Mouse (Mus musculus) lung, postnatal 10 days (tissue): ENCODE measurements around the gene Nhlh1.

Experiments used
- DNase-seq: peaks from one replicate; pipeline ENCODE4 v3.0.0; 2021

Nhlh1 gene

DNA sequence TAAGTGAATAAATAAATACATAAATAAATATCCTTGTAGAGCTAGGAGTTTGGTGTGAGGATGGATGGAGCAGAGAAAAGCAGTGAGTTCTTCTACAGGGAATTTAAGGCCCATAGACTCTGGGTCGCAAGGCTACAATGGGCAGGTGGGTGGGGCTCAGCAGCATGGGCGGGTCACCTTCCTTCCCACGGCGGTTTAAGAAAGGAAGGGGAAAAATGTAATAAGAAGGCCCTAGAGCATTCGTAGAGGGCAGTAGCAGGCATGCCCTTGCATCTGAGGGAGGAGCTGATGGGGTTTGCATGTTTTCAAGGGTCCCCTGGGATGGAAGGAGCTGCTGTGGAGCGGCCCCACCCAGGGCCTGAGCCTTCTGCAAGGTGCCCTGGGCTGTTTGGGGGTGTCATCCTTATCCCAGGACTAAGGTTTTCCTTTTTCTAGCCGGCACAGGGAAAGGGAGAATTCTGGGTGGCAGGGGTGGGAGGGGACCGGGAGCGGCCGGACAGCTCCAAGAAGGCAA lies 4.5 kb downstream of the Nhlh1 start:
- no peak for DNase-seq

DNA sequence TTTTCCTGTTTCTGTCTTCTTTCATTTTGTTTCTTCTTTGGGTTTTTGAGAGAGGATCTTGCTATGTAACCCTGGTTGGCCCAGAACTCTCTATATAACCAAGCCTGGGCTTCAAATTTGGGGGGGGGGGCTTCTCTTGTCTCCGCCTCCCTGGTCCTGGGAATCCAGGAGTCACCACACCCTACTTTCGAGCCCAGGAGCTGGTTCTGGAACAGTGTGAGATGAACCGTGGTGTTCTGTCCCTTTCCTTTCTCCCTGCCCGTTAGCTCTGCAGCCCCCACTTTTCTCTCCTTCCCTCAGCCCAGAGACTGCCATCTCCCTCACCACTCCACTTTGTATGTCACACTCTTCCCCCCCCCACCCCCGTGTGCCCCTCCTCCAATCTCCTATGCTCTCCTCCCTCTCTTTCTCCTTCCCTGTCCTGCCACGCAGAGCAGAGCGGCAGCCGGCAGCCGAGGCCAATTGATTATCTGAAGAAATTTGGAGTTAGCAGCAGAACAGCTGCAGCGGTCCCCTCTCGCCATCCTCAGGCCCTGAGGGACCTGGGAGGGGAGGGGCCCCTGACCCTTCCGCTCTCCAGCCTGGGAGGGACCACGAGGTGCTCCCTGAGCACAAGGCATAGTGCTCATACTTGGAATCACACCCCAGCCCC lies 8.1 kb downstream of the Nhlh1 start:
- DNase-seq = no peak

DNA sequence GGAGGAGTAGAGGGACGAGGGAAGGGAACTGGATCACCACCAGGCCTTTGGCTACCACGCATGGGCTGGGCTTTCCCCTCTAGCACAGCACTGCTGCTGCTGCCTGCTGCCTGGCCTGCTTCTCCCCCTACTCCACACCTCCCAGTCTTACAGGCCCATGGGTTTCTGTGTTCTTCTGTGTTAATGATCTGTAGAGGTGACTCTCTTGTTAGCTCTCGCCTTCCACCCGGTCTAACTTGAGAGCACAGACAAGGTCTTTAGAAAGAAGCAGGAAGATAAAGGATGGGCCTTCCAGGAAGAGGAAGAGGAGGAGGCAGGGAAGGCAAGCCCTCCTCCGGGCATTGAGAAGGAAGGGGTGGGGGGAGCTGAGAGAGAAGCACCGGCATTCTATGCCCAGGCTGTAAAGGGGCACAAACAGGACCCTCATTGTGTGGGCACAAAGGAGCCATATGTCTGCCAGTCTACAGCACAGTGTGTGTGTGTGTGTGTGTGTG lies 9.1 kb downstream of the Nhlh1 start:
- DNase-seq = no peak

DNA sequence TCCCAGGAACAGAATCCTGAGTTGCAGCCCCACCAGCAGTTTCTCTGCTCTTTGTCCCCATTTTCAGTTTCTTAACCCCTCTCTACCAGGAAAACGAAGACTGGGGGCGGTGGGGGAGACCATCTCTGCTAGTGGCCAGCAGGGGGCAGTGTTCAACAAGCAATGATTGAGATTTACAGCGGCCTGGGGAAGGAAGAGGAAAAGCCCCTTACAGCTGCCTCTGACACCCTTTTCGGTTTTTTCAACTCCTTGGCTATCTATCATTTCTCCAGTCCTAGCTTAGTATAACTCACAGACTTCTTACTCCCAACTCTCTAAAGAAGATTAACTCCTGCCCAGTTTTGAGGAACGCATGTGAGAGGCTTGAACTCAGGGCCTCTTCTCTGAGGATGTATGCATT lies 10.4 kb downstream of the Nhlh1 start:
- DNase-seq = peak; percentile 80

DNA sequence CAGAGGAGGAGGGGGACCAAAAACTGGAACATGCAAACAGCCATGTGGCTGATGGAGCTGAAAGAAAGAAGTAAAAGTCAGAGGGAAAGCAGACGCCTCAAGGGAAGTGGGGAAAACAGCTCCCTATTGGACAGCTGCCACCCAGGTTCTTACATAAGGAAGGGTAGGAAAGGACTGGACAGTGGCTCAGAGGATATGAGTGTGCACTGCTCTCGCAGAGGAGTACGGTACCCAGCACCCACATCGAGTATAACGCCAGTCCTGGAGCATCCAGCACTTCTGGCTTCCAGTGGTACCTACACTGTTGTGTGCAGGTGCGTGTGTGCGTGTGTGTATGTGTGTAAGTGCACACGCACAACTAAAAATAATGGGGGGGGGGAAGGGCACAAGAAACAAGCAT lies 11.0 kb downstream of the Nhlh1 start:
- DNase-seq = no peak

DNA sequence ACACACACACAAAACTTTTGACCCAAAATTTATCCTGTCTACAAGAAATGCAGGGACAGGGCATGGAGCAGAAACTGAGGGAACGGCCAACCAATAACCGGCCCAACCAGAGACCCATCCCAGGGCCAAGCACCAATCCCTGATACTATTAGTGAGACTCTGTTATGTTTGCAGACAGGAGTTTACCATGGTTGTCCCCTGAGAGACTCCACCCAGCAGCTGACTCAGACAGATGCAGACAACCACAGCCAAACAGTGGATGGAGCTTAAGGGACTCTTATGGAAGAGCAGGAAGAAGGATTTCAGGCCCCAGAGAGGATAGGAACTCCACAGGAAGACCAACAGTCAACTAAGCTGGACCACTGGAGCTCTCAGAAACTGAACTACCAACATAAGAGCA lies 27.5 kb downstream of the Nhlh1 start:
- no peak for DNase-seq

DNA sequence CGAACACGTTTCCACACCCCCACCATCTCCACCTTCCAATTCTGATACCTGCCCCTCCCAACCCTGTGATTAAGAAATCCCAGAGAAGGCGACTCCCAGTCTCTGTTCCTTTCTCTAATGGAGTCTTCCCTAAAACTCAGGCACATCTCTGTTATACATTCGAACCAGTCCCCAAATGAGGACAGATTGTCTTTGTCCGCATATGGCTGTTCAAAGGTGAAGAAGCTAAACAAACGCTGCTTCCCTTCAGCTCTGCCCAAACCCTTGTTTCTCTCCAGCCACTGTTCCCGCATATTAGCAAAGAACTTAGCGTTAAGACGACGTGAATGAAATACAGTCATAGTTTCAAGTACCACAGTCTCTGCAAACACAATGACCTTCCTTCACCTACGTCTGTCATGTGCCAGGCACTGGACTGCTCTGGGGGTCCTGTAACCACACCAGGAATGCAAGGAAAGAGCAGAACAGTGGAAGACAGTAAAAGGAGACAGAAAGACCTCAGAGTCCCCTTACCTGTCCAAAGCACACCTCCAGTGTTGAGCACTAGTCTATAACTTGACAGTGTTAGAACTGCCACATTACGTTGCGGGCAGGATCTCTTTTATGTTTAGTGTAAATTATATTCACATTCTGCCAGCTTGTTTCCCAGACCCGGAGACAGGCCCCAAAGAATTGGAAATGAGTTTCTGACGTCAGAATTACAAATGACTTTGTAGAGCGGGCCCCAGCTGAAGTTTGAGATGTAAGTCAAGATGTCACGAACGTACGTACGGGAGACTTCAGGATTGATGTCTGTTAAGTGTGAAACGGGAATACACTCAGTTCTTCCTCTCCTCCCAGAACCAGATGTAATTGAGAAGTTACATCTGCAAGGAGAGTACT lies 28.7 kb downstream of the Nhlh1 start, which contains the start of gene Vangl2:
Gene Vangl2 (minus strand): TSS at position 51 of the 882 bp plus-strand sequence.
- no peak for DNase-seq

DNA sequence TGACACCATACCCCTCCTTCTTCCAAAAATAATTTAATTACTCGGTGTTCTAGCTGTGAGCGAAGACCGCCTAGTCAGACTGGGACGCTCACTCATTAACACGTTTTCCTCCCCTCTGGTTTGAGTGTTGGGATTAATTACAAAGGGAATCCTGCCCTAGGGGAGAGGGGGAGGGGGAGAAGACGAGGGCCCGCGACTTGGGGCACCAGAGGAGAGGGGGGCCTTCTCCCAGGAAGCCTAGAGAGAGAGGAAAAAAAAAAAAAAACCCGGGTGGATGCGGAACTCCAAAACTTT lies 29.6 kb downstream of the Nhlh1 start:
- no peak for DNase-seq

DNA sequence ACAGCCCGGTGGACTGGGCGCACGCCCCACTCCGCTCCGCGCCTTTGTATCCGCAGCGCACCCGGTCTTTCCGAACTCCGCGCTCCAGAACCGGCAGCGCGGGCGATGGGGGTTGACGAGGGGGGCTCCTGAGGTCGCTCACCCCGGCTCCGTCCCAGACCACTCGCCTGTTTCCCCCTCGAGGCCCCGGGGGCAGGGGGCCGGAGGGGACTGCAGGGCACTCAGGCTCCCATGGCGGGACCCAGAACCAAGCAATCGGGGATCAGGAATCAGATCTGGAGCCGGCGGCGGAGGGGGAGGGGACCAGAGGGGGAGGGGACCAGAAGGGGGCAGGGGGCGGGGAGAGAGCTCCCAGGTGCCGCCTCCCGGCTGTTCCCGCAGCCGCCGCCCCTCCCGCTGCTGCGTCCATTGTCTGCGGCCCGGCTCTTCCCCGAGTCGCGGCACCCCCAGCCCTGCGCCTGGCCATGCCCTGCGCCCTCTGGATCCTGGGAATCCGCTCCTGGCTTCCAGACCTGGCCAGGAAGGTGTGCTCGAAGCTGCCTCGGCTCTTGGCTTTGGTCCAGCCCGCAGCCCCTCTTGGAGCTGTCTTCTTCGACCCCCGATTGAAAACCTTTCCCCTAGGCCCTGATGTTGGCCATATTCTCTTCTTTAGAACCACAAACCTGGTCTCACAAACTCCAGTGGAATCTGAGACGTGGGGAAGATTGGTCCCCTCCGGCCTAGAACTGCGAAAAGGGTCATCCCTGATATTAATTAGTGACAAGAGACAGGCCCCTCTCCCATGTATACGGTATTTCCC lies 30.2 kb downstream of the Nhlh1 start:
- DNase-seq = peak; percentile 90

DNA sequence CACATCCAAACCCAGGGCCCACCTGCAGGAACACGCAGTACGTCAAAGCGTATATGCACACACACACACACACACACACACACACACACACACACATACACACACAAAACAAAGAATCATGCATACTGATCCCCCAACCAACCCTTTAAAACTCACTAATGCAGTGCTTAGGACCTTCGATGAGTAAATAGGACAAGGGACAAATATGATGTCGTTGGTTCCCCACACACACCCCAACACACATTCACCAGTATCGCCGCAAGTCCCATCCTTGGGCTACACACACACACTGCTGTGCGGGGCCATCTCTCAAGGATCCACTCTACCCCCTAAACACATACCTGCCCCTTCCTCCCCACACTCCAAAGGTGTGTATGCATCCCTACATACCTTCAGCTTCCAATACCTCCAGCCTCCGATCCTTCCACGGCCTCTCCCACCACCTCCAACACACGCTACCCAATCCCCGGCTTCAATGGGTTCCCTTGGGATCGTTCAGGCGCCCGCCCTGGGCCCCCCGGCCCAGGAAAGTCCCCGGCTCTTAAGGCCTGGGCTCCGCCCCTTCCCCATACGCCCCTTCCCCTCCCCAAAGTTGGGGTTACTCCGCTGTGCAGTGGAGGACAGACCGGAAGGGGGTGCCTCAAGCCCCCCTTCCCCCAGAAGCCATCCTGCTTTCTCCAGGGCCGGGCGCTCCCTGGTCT lies 31.0 kb downstream of the Nhlh1 start:
- peak; percentile 32 for DNase-seq

DNA sequence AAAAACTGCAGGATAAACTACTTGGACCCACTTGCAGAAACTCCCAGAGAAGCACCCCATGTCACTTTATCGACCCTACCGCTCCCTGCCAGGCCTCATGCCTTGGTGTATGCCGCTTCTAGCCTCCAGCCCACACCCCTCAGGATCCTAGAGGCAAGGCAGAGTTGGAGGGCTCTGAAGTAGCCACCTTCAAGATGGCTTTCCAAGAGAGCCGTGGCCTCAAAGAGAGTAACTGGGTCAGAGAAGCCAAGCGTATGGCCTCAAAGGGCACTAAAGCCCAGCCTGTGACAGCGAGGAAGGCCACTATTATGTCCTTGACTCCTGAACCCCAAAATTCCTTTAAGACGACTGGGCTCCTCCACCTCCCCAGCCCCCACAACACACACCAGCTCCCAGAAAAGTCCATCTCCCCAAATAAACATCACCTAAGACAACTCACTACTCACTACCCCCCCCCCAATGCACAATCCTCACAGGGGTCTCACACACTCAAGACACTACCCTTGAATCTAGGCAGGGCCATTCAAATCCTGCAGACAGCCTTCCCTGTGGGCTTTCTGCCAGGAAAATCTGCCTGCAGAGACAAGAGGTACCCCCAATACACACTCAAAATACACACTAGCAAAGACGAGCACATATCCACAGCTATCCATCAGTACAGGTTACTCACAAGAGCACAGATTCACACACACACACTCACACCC lies 32.0 kb downstream of the Nhlh1 start:
- DNase-seq = no peak

DNA sequence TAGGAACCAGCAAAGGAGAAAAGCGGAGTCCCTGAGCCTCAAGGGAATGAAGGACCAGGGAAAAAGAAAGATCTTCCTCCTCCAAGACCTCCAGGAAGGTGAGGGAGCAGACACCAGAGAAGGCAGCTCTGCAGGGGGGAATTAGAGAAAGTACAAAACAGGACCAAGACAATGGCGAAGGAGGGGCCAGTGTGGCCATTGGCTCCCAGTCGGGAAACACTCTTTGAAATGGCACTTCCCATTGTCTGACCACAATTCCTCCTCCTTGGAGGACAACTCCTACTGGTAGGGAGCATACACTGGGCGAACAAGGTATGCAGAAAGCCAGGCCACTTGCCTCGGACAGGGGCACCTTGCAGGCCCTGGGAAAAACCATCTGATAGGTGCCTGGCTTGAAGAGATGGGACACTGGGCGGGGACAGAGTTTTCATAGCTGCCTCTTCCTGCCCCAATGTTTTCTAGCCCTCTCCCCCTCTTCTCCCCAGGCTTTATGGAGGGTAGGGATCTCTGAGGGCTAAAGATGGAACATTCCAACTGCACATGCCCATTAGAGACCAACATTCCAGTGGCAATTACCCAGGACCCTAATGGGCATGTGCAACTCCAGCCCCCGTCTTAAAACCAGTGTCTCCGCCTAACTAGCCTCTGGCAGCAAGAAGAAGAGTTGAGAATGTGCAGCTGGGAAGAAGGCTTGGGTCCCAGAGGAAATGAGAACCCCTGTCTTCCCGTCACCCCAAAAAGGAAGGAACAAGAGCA lies 33.1 kb downstream of the Nhlh1 start:
- DNase-seq = no peak

DNA sequence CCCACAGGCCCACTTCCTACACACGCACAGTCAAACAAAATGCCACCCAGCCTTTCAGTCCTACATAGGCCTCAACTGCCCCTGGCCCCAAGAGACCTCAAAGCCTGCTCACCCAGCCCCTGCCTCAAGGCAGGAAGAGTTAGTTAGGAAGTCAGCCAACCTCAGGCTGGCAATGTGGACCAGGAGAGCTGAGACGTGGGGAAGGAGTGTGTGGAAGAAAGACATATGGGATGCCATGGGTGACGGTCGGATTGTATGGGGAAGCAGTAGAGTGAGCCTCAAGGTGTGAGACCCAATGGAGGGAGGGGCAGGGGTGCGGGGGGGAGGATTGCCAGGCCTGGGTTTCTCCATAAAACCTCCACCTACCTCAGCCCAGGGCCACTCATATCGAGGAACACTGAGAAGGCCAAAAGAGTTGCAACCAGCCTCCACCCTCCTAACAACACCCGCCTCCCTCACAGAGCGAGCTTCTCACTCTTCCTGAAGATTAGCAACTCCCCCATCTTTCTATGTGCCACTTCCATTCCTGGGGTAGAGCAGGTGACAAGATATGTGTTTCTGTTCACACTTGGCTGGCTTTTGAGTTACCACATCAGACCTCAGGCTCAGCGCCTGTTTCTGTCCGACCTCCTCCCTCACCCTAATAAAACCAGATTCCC lies 37.4 kb downstream of the Nhlh1 start:
- DNase-seq = no peak

DNA sequence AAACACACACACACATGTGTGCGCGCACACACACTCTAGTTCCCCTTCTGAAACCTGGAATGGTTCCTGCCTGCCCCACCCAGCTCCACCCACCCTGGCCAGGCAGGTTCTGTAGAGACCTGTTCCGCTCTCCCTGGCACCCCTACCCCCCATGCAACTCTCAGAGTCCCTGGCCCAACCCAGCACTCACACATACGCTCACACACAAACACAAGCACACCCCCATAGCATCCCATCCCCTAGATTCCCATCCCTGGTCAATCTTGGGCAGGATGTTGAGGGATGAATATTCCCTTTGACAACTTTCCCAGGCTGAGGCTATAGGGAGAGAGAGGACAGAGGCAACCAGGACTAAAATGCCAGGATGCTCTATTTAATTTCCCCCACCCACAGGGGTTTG lies 38.0 kb downstream of the Nhlh1 start:
- DNase-seq = peak; percentile 24

DNA sequence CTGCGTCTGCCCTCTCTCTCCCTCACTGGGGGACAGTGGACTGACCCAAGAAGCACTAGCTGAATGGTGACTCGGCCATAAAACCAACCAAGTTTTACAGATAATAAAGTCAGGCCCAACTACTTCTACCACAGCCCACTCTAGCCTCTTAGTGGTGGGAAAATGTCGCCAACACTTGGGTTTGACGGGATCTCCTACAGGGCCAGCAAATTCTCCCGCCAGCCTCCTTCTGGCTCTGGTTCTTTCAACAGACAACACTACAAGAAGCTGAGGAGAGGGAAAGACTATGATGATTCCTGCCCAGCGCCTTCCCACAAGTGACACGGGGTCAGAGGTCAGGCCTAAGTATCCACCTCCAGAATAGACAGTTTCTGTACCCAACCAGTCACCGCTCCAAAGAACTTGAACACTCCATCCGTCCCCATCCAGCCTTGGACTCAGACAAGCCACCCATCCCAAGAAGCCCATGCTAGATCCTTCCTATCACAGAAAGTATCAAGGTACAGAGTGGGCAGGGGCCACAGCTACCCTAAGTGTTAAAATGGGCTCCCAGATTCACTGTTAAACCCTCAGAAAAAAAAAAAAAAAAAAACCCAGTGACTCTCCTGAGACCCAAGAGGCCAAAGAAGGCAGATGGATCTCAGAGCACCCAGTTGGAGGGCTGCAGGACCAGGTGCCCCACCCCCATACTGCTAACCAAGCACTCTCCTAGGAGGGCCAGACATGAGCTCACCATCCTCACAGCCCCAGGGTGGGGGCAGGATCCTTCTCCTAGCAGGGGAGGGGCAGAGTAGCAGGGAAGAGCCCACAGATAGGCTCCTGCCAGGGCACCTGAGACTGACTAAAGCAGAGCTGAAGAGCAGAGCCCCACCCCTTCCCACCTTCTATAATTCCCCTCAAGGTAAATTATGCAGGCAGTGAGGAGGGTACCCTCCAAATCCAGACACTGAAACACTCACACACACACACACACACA lies 38.7 kb downstream of the Nhlh1 start:
- DNase-seq = no peak

DNA sequence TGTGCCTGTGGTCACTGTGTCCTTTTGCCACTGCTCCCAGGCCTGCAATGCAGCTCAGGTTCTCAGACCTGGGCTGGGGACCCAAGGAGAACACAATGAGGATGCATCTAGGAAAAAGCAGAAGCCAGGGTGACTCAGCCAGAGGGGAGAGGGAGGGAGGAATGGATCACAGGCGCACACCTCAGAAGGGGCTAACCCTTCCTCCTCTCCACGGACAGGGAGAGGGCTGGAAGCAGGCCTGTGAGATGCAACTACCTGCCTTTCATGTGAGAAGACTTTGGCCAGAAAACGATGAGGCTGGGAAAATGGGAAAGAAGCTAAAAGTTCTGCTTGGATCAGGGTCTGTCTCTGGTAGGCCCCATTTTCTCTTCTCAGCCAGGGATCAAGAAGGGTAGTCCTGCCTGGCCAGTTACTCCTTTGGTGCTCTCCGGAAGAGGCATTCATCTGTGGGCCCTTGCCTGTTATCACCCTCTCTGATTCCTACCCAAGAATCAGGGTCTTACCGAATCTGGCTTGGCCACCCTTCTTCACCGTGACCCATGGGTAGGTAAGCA lies 39.8 kb downstream of the Nhlh1 start:
- DNase-seq = no peak

DNA sequence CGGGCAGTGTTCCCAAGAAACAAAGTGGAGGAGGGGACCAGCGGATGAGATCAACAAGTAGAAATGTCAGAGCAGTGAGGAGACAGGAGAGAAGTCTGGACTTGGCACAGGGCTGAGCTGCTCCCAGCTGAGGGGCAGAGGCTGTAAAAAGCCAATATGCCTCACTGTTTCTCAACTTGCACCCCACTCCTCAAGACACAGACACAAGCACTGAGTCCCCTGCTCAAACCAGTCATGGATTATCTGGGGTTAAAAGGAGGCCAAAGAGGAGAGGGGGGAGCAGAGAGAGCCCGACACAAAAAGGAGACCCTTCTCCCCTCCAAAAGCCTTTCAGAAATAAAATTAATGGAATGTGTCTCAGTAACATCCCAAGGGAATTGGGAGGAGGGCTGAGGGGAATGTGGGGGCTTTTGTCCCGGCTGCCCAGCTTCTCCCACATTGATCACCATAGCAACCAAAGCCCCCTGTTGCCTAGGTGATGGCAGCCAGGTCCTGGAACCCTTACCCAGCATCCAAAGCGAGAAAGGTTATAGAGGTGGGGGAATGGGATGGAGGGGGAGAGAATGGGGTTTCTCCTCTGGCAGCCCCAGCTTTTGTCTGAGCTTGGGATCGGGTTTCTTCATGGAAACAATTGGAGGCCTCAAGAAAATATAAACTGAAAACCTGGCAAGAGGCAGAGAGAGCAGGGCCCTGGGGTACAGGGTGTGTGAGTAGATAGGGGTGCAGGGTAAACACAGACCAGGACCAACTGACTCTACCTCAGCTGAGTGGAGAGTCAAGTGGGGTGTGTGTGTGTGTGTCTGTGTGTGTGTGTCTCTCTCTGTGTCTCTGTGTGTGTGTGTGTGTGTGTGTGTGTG lies 40.5 kb downstream of the Nhlh1 start:
- DNase-seq = no peak

DNA sequence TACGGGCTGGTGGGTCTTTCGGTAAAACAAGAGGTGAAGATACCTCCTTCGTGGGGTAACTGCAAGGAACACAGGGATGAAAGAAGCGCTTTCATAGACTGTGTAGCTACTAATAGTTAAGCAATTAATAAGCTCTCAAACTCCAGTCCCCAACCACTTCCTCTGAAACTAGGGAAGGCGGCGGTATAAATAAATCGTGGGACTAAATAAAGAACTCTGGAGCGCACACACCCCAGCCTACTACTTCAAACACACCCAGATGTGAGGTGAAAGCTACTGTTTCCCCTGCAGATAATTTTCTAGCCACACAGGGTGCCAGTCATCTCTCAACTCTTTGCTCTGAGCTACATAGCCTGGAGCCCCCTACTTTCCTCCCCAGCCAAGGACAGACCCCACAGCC lies 41.3 kb downstream of the Nhlh1 start:
- no peak for DNase-seq
